Mouse (Mus musculus): ENCODE data around the gene Anxa11. TPM values are rescaled to one million over a fixed set of nuclear protein-coding genes. Genes with fewer than 3 reads are reported as not detected.
"Not testable (repeated sequence)": the region's sequence is repeated elsewhere in the genome, so short reads cannot be mapped to it uniquely, and the experiment has no call there.

Gene Anxa11
- polyA plus RNA-seq, 1 experiment from 2014 or later: 82.3 TPM

DNA sequence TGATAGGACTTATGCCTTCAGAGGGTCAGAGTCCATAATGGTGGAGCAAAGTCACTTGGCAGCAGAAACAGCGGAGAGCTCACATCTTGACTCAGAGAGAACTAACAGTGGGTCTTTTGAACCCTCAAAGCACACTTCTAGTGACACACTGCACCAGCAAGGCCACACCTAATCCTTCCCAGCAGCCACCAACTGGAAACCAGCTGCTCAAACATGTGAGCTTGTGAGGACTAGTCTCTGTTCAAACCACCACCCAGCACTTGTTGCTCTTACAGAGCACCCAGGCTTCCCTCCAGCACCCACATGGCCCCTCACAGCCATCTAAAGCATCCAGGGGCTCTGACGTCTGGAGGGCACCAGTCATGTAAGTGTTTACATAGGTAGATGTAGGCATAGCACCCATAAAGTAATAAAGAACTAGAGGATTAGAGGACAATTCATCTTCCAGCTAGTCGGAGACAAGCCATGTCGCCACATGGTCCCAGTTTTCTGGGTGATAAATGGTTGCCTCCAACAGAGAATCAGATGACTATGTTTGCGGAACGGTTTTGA is 4.0 kb downstream of the Anxa11 start:
- TF ChIP-seq CTCF (IDR thresholded peaks at IDR 0.05; ENCODE audit: low read depth): no peak
- no peaks in the 10 kb centered on the region for H3K9me3 ChIP-seq (ENCODE audit: control insufficient read depth)
- H3K27ac ChIP-seq (ENCODE audit: low read depth, low read length): peak overlapping the region; percentile 64; the same call in 1 of the 2 replicates
- no peaks in the 10 kb centered on the region for H3K27me3 ChIP-seq (replicated peaks; ENCODE audit: control insufficient read depth, insufficient read depth, low read length)
- no peak overlapping the region for H3K4me3 ChIP-seq (ENCODE audit: low read depth, low read length)
- peaks cover 6% of the 10 kb centered on the region for H3K4me1 ChIP-seq (replicated peaks; ENCODE audit: control insufficient read depth, insufficient read depth, low read length)
- ATAC-seq: peak; percentile 34
- 39% methylated on average over 6 of the region's 6 CpGs for WGBS
- H3K4me2 ChIP-seq (replicated peaks; ENCODE audit: low read depth): peak overlapping the region; percentile 30; the same call in 1 of the 2 replicates
- no peak overlapping the region for H3K9ac ChIP-seq (ENCODE audit: low read depth, low read length)
- no peaks in the 10 kb centered on the region for H3K36me3 ChIP-seq (ENCODE audit: control insufficient read depth, insufficient read depth)

DNA sequence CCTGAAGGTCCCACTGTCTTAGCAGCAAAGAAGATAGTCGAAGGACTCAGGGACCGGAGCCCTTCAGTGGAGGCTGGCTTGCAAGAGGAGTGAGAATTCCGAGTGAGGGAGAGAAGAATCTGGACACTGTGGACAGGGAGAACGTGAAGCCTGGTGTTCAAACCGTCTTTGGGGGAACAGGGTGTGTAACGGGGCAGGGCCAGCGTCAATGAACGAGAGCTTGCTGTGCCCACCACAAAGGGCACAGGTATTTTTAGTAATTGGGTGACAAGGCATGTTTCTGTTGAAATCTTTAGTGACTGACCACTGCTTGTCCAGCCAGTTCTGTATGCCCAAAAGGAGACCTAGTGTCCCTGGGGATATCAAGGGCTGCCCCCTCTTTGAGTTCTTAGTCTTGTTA is 4.6 kb downstream of the Anxa11 start:
- no peak for ATAC-seq
- WGBS: 34% methylated on average over 8 of the region's 8 CpGs
- no peaks in the 10 kb centered on the region for H3K27me3 ChIP-seq (replicated peaks; ENCODE audit: control insufficient read depth, insufficient read depth, low read length)

DNA sequence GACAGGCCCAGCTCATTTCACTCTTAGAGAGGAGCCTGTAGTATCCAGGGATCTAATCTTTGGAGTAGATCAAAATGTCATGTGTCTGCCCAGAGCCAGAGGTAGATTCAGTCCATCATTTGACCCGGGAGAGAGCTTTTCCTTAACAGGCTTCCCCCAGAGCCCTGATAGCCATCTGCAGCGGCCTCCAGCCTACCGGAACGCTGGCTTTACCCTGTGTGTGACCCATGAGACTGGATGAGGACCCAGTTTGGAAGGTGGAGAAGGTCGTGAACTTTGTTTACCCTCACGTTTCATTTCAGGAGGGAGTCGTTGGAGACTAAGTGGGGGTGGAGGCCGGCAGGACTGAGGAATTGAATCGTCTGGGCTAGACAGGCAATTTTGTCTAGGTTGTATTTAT is 5.7 kb downstream of the Anxa11 start:
- peaks cover 6% of the 10 kb centered on the region for H3K4me1 ChIP-seq (replicated peaks; ENCODE audit: control insufficient read depth, insufficient read depth, low read length)
- H3K27ac ChIP-seq (ENCODE audit: low read depth, low read length): no peak overlapping the region
- H3K9ac ChIP-seq (ENCODE audit: low read depth, low read length): no peak overlapping the region
- H3K4me3 ChIP-seq (ENCODE audit: low read depth, low read length): no peak overlapping the region
- no peak for ATAC-seq
- no peaks in the 10 kb centered on the region for H3K27me3 ChIP-seq (replicated peaks; ENCODE audit: control insufficient read depth, insufficient read depth, low read length)
- no peak overlapping the region for H3K4me2 ChIP-seq (replicated peaks; ENCODE audit: low read depth)
- WGBS: 29% methylated on average over 9 of the region's 9 CpGs
- no peak for TF ChIP-seq CTCF (IDR thresholded peaks at IDR 0.05; ENCODE audit: low read depth)
- no peaks in the 10 kb centered on the region for H3K36me3 ChIP-seq (ENCODE audit: control insufficient read depth, insufficient read depth)
- no peaks in the 10 kb centered on the region for H3K9me3 ChIP-seq (ENCODE audit: control insufficient read depth)

More for the DNA sequence above, 4.6 kb downstream of the Anxa11 start:
- H3K9me3 ChIP-seq (ENCODE audit: control insufficient read depth): no peaks in the 10 kb centered on the region
- H3K9ac ChIP-seq (ENCODE audit: low read depth, low read length): no peak overlapping the region
- peak overlapping the region; percentile 64; the same call in 1 of the 2 replicates for H3K27ac ChIP-seq (ENCODE audit: low read depth, low read length)
- H3K36me3 ChIP-seq (ENCODE audit: control insufficient read depth, insufficient read depth): no peaks in the 10 kb centered on the region
- no peak for TF ChIP-seq CTCF (IDR thresholded peaks at IDR 0.05; ENCODE audit: low read depth)
- no peak overlapping the region for H3K4me3 ChIP-seq (ENCODE audit: low read depth, low read length)
- peaks cover 6% of the 10 kb centered on the region for H3K4me1 ChIP-seq (replicated peaks; ENCODE audit: control insufficient read depth, insufficient read depth, low read length)
- peak overlapping the region; percentile 30 for H3K4me2 ChIP-seq (replicated peaks; ENCODE audit: low read depth)

DNA sequence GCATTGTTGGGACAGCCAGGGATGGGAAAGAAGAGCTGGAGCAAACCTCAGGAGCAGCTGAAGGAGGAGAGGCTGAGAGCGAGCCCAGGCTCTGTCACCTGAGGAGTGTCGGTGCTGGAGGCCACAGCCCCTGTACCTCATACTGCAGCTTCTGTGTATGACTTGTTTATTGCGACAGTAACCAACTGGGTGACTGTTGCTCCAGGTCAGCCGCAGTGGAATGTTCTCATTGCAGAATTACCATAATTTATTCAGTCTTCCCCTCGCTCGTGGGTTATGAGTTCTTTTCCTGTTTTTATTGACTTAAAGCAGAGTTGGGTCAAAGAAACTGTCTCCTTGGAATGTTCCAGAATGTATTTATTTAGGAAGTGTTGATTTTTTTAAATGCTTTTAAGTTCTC is 6.3 kb downstream of the Anxa11 start:
- H3K4me1 ChIP-seq (replicated peaks; ENCODE audit: control insufficient read depth, insufficient read depth, low read length): peaks cover 6% of the 10 kb centered on the region
- ATAC-seq: peak; percentile 35; the same call in 1 of the 2 replicates
- no peaks in the 10 kb centered on the region for H3K27me3 ChIP-seq (replicated peaks; ENCODE audit: control insufficient read depth, insufficient read depth, low read length)
- H3K4me3 ChIP-seq (ENCODE audit: low read depth, low read length): no peak overlapping the region
- H3K4me2 ChIP-seq (replicated peaks; ENCODE audit: low read depth): no peak overlapping the region
- no peak for TF ChIP-seq CTCF (IDR thresholded peaks at IDR 0.05; ENCODE audit: low read depth)
- H3K27ac ChIP-seq (ENCODE audit: low read depth, low read length): no peak overlapping the region; the same call in 1 of the 2 replicates
- 64% methylated on average over 6 of the region's 6 CpGs for WGBS
- H3K36me3 ChIP-seq (ENCODE audit: control insufficient read depth, insufficient read depth): no peaks in the 10 kb centered on the region
- no peak overlapping the region for H3K9ac ChIP-seq (ENCODE audit: low read depth, low read length)
- no peaks in the 10 kb centered on the region for H3K9me3 ChIP-seq (ENCODE audit: control insufficient read depth)

DNA sequence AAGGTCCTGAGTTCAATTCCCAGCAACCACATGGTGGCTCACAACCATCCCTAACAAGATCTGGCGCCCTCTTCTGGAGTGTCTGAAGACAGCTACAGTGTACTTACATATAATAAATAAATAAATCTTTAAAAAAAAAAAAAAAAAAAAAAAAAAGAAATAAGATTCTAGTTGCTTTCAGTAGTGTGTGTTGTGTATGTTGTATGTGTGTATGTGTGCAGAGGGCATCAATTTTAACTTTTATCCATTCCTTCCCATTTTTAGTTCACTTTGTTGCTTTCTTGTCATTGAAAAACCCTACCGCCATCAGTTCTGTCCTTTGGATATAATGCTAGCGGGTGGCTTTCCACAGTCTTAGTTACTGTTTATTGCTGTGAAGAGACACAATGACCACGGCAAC is 6.8 kb downstream of the Anxa11 start:
- not testable (repeated sequence) for ATAC-seq; H3K4me3 ChIP-seq (ENCODE audit: low read depth, low read length); H3K36me3 ChIP-seq (ENCODE audit: control insufficient read depth, insufficient read depth); H3K27ac ChIP-seq (ENCODE audit: low read depth, low read length); H3K9me3 ChIP-seq (ENCODE audit: control insufficient read depth); H3K4me1 ChIP-seq (replicated peaks; ENCODE audit: control insufficient read depth, insufficient read depth, low read length); H3K9ac ChIP-seq (ENCODE audit: low read depth, low read length); H3K27me3 ChIP-seq (replicated peaks; ENCODE audit: control insufficient read depth, insufficient read depth, low read length); H3K4me2 ChIP-seq (replicated peaks; ENCODE audit: low read depth)
- 89% methylated on average over 3 of the region's 4 CpGs for WGBS

DNA sequence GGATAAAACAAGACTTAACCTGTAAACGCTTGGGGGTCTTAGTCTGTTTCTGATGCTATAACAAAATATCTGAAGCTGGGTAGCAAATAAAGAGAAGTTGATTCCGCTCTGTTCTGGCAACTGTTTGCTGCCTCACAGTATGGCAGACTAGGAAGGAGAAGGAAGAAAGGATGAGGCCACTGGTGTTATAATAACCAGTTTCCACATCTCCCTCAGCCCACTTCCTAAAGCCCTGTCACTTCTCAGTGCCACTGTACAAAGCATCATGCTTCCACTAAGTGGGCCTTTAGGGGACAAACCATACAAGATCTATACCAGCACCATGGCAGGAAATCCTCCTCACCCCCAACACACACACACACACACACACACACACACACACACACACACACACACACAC is 8.5 kb downstream of the Anxa11 start:
- no peak overlapping the region for H3K4me2 ChIP-seq (replicated peaks; ENCODE audit: low read depth)
- no peak for TF ChIP-seq CTCF (IDR thresholded peaks at IDR 0.05; ENCODE audit: low read depth)
- WGBS: 98% methylated on average over 2 of the region's 2 CpGs
- H3K36me3 ChIP-seq (ENCODE audit: control insufficient read depth, insufficient read depth): no peaks in the 10 kb centered on the region
- no peaks in the 10 kb centered on the region for H3K27me3 ChIP-seq (replicated peaks; ENCODE audit: control insufficient read depth, insufficient read depth, low read length)
- H3K4me1 ChIP-seq (replicated peaks; ENCODE audit: control insufficient read depth, insufficient read depth, low read length): no peaks in the 10 kb centered on the region; the same call in 1 of the 2 replicates
- no peak overlapping the region for H3K9ac ChIP-seq (ENCODE audit: low read depth, low read length)
- no peak overlapping the region for H3K27ac ChIP-seq (ENCODE audit: low read depth, low read length)
- no peak overlapping the region for H3K4me3 ChIP-seq (ENCODE audit: low read depth, low read length)
- ATAC-seq: no peak
- H3K9me3 ChIP-seq (ENCODE audit: control insufficient read depth): no peaks in the 10 kb centered on the region

DNA sequence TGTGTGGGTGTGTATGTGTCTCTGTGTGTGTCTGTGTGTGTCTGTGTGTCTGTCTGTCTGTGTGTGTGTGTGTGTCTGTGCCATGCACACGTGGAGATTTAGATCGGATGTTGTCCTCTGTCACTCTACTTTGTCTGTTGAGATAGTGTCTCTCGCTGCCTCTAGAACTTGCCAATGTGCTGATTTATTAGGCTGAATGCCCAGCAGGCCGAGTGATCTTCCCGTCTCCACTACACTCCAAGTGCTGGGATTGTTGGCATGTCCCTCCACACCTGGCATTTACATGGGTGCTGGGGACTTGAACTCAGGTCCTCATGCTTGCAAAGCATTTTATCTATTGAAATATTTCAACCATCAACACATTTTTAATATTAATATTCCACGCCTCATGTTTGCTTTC is 9.2 kb downstream of the Anxa11 start:
- 72% methylated on average over 6 of the region's 6 CpGs for WGBS
- no peak for TF ChIP-seq CTCF (IDR thresholded peaks at IDR 0.05; ENCODE audit: low read depth)
- Histone ChIP-seq H3K9me3 (ENCODE audit: control insufficient read depth) (no peaks in the 10 kb centered on the region), H3K4me1 (replicated peaks; ENCODE audit: control insufficient read depth, insufficient read depth, low read length) (peaks cover 1% of the 10 kb centered on the region), H3K36me3 (ENCODE audit: control insufficient read depth, insufficient read depth) (no peaks in the 10 kb centered on the region), H3K4me2 (replicated peaks; ENCODE audit: low read depth) (no peak overlapping the region), H3K27ac (ENCODE audit: low read depth, low read length) (no peak overlapping the region), H3K27me3 (replicated peaks; ENCODE audit: control insufficient read depth, insufficient read depth, low read length) (no peaks in the 10 kb centered on the region), H3K9ac (ENCODE audit: low read depth, low read length) (no peak overlapping the region), H3K4me3 (ENCODE audit: low read depth, low read length) (no peak overlapping the region)
- no peak for ATAC-seq
